Mouse (Mus musculus): ENCODE data around the gene Tsc22d2. TPM values are rescaled to one million over a fixed set of nuclear protein-coding genes. Genes with fewer than 3 reads are reported as not detected.

Gene Tsc22d2
- polyA plus RNA-seq (2015; fragmentation: Nextera tagmentation; extraction: Ambion mirVana), result 12.6 and 14.4 TPM in 2 replicates

GRCm38 (mm10) chr3:58414234-58414938, at the start of gene Tsc22d2:
TSS of gene Tsc22d2 (plus strand) at chr3:58414715.
- H3K4me2 ChIP-seq, result peak within 1 kb of the TSS; percentile 95
- H3K27me3 ChIP-seq, result no peaks in the 10 kb centered on the region
- peak within 1 kb of the TSS; percentile 98 for H3K9ac ChIP-seq
- H3K27ac ChIP-seq, result peak within 1 kb of the TSS; percentile 100
- WGBS, result under 1% methylated on average over 50 of the region's 52 CpGs
- peaks cover 4% of the 10 kb centered on the region; the same call in 1 of the 2 replicates for H3K36me3 ChIP-seq
- H3K9me3 ChIP-seq, result no peaks in the 10 kb centered on the region
- peak within 1 kb of the TSS; percentile 99 for H3K4me3 ChIP-seq
- H3K4me1 ChIP-seq, result no peaks in the 10 kb centered on the region
- peak; percentile 78 for ATAC-seq (ENCODE audit: insufficient number of reproducible peaks, insufficient read depth, low FRiP score, low TSS enrichment, low read depth)

- H3K4me2 ChIP-seq, result no peak overlapping the region
- H3K36me3 ChIP-seq, result no peaks in the 10 kb centered on the region
- no peak overlapping the region for H3K27ac ChIP-seq
- no peak overlapping the region for H3K4me3 ChIP-seq
- WGBS, result 85% methylated on average over 3 of the region's 3 CpGs
- no peak for ATAC-seq (ENCODE audit: insufficient number of reproducible peaks, insufficient read depth, low FRiP score, low TSS enrichment, low read depth)
- no peaks in the 10 kb centered on the region for H3K4me1 ChIP-seq
- H3K9me3 ChIP-seq, result no peaks in the 10 kb centered on the region
- no peak overlapping the region for H3K9ac ChIP-seq
- H3K27me3 ChIP-seq, result no peaks in the 10 kb centered on the region
Measured at GRCm38 (mm10) chr3:58366756-58367155, 47.8 kb upstream of the Tsc22d2 start.

- Histone ChIP-seq H3K27ac (no peak overlapping the region), H3K9me3 (no peaks in the 10 kb centered on the region), H3K27me3 (no peaks in the 10 kb centered on the region), H3K9ac (no peak overlapping the region), H3K4me3 (no peak overlapping the region), H3K36me3 (no peaks in the 10 kb centered on the region), H3K4me1 (peaks cover 12% of the 10 kb centered on the region), H3K4me2 (no peak overlapping the region)
- 44% methylated on average over 2 of the region's 2 CpGs for WGBS
- ATAC-seq (ENCODE audit: insufficient number of reproducible peaks, insufficient read depth, low FRiP score, low TSS enrichment, low read depth), result no peak
Measured at GRCm38 (mm10) chr3:58370811-58371210, 43.7 kb upstream of the Tsc22d2 start.

GRCm38 (mm10) chr3:58372066-58372904, 42.2 kb upstream of the Tsc22d2 start:
- Histone ChIP-seq H3K4me2 (peak overlapping the region; percentile 48), H3K27ac (no peak overlapping the region), H3K4me3 (0 out of 2 replicates have a peak overlapping the region, but pooled peaks have one; percentile 13)

GRCm38 (mm10) chr3:58372905-58373208, 41.7 kb upstream of the Tsc22d2 start:
- no peaks in the 10 kb centered on the region for H3K36me3 ChIP-seq
- no peaks in the 10 kb centered on the region for H3K9me3 ChIP-seq
- peak overlapping the region; percentile 48 for H3K4me2 ChIP-seq
- peaks cover 12% of the 10 kb centered on the region for H3K4me1 ChIP-seq
- H3K27me3 ChIP-seq, result no peaks in the 10 kb centered on the region
- no peak for ATAC-seq (ENCODE audit: insufficient number of reproducible peaks, insufficient read depth, low FRiP score, low TSS enrichment, low read depth)
- H3K4me3 ChIP-seq, result no peak overlapping the region
- no peak overlapping the region for H3K27ac ChIP-seq
- WGBS, result 6% methylated on average over 5 of the region's 5 CpGs
- H3K9ac ChIP-seq, result peak overlapping the region; percentile 46; the same call in 1 of the 2 replicates

More at GRCm38 (mm10) chr3:58372066-58372904, 42.2 kb upstream of the Tsc22d2 start:
- no peaks in the 10 kb centered on the region for H3K36me3 ChIP-seq
- 12% methylated on average over 9 of the region's 9 CpGs for WGBS
- H3K9ac ChIP-seq, result peak overlapping the region; percentile 46
- no peaks in the 10 kb centered on the region for H3K27me3 ChIP-seq
- peaks cover 12% of the 10 kb centered on the region for H3K4me1 ChIP-seq
- peak; percentile 64; the same call in 1 of the 2 replicates for ATAC-seq (ENCODE audit: insufficient number of reproducible peaks, insufficient read depth, low FRiP score, low TSS enrichment, low read depth)
- H3K9me3 ChIP-seq, result no peaks in the 10 kb centered on the region

GRCm38 (mm10) chr3:58374281-58374680, 40.2 kb upstream of the Tsc22d2 start:
- Histone ChIP-seq H3K36me3 (no peaks in the 10 kb centered on the region), H3K4me3 (no peak overlapping the region), H3K27ac (no peak overlapping the region), H3K4me1 (peaks cover 12% of the 10 kb centered on the region), H3K9me3 (no peaks in the 10 kb centered on the region), H3K4me2 (no peak overlapping the region), H3K27me3 (no peaks in the 10 kb centered on the region), H3K9ac (no peak overlapping the region)
- 90% methylated on average over 5 of the region's 5 CpGs for WGBS
- ATAC-seq (ENCODE audit: insufficient number of reproducible peaks, insufficient read depth, low FRiP score, low TSS enrichment, low read depth), result no peak

GRCm38 (mm10) chr3:58376713-58377112, 37.8 kb upstream of the Tsc22d2 start:
- Histone ChIP-seq H3K27ac (no peak overlapping the region), H3K4me1 (peaks cover 12% of the 10 kb centered on the region), H3K4me2 (no peak overlapping the region), H3K9ac (no peak overlapping the region), H3K27me3 (no peaks in the 10 kb centered on the region), H3K9me3 (no peaks in the 10 kb centered on the region), H3K4me3 (no peak overlapping the region), H3K36me3 (no peaks in the 10 kb centered on the region)
- ATAC-seq (ENCODE audit: insufficient number of reproducible peaks, insufficient read depth, low FRiP score, low TSS enrichment, low read depth), result no peak
- whole genome bisulfite sequencing, result 50% methylated on average over 3 of the region's 3 CpGs

- H3K9ac ChIP-seq, result no peak overlapping the region
- H3K9me3 ChIP-seq, result no peaks in the 10 kb centered on the region
- no peak overlapping the region for H3K4me3 ChIP-seq
- no peak overlapping the region for H3K4me2 ChIP-seq
- ATAC-seq (ENCODE audit: insufficient number of reproducible peaks, insufficient read depth, low FRiP score, low TSS enrichment, low read depth), result no peak
- H3K27me3 ChIP-seq, result no peaks in the 10 kb centered on the region
- WGBS, result 44% methylated on average over 5 of the region's 5 CpGs
- H3K36me3 ChIP-seq, result no peaks in the 10 kb centered on the region
- H3K27ac ChIP-seq, result no peak overlapping the region
- H3K4me1 ChIP-seq, result peaks cover 6% of the 10 kb centered on the region
Measured at GRCm38 (mm10) chr3:58377589-58378134, 36.9 kb upstream of the Tsc22d2 start.

GRCm38 (mm10) chr3:58382676-58383075, 31.8 kb upstream of the Tsc22d2 start:
- no peak overlapping the region for H3K27ac ChIP-seq
- H3K9ac ChIP-seq, result no peak overlapping the region
- no peak for ATAC-seq (ENCODE audit: insufficient number of reproducible peaks, insufficient read depth, low FRiP score, low TSS enrichment, low read depth)

GRCm38 (mm10) chr3:58385060-58385459, 29.5 kb upstream of the Tsc22d2 start:
- no peak overlapping the region for H3K4me3 ChIP-seq
- H3K4me2 ChIP-seq, result no peak overlapping the region
- WGBS, result 37% methylated on average over 1 of the region's 1 CpGs
- no peak overlapping the region for H3K27ac ChIP-seq
- no peak overlapping the region for H3K9ac ChIP-seq
- no peaks in the 10 kb centered on the region for H3K9me3 ChIP-seq
- no peaks in the 10 kb centered on the region for H3K36me3 ChIP-seq
- no peak for ATAC-seq (ENCODE audit: insufficient number of reproducible peaks, insufficient read depth, low FRiP score, low TSS enrichment, low read depth)
- no peaks in the 10 kb centered on the region for H3K27me3 ChIP-seq
- H3K4me1 ChIP-seq, result no peaks in the 10 kb centered on the region

More at GRCm38 (mm10) chr3:58382676-58383075, 31.8 kb upstream of the Tsc22d2 start:
- Histone ChIP-seq H3K36me3 (no peaks in the 10 kb centered on the region), H3K4me3 (no peak overlapping the region), H3K27me3 (no peaks in the 10 kb centered on the region), H3K4me2 (no peak overlapping the region), H3K9me3 (no peaks in the 10 kb centered on the region), H3K4me1 (no peaks in the 10 kb centered on the region)
- 98% methylated on average over 1 of the region's 1 CpGs for WGBS

GRCm38 (mm10) chr3:58388731-58389130, 25.8 kb upstream of the Tsc22d2 start:
- Histone ChIP-seq H3K36me3 (no peaks in the 10 kb centered on the region), H3K27ac (no peak overlapping the region), H3K9me3 (no peaks in the 10 kb centered on the region), H3K4me1 (no peaks in the 10 kb centered on the region), H3K4me3 (no peak overlapping the region), H3K9ac (no peak overlapping the region), H3K4me2 (no peak overlapping the region), H3K27me3 (no peaks in the 10 kb centered on the region)
- 85% methylated on average over 4 of the region's 4 CpGs for whole genome bisulfite sequencing
- ATAC-seq (ENCODE audit: insufficient number of reproducible peaks, insufficient read depth, low FRiP score, low TSS enrichment, low read depth), result no peak

Data from embryonic facial prominence, embryonic 13.5 days (tissue).